Mouse (Mus musculus) neural tube, embryonic 14.5 days (tissue): ENCODE measurements around the gene Bmp8b. TPM values are rescaled to one million over a fixed set of nuclear protein-coding genes. Genes with fewer than 3 reads are reported as not detected.

Experiments used
- ATAC-seq: fragments of 200-750 bp; cut with Nextera tagmentation; 2 replicates; pipeline ENCODE4 v1.8.0; 2017; ENCODE audit warnings: low read depth, mild to moderate bottlenecking, moderate TSS enrichment, moderate library complexity
- H3K27ac ChIP-seq: fragments of 300-500 bp; sonication (generic); 2 replicates; pipeline ENCODE4 v1.5.1; 2014; ENCODE audit warnings: low read depth, mild to moderate bottlenecking, control low read depth, low read length, moderate library complexity, mixed read lengths
- H3K27me3 ChIP-seq: fragments of 300-500 bp; sonication (generic); 2 replicates; pipeline ENCODE4 v1.6.1; 2014; ENCODE audit warnings: low read length; ENCODE audit not compliant: control insufficient read depth, insufficient read depth
- H3K36me3 ChIP-seq: fragments of 300-500 bp; sonication (generic); 2 replicates; pipeline ENCODE4 v1.6.1; 2014; ENCODE audit warnings: low read length, mixed read lengths; ENCODE audit not compliant: control insufficient read depth, insufficient read depth
- H3K4me1 ChIP-seq: fragments of 300-500 bp; sonication (generic); 2 replicates; pipeline ENCODE4 v1.6.1; 2014; ENCODE audit warnings: low read length; ENCODE audit not compliant: control insufficient read depth, insufficient read depth
- H3K4me2 ChIP-seq: fragments of 300-500 bp; sonication (generic); 2 replicates; pipeline ENCODE4 v1.6.1; 2014; ENCODE audit warnings: mild to moderate bottlenecking, low read depth, low read length, control low read depth
- H3K4me3 ChIP-seq: fragments of 300-500 bp; sonication (generic); 2 replicates; pipeline ENCODE4 v1.5.1; 2014; ENCODE audit warnings: low read depth, low read length, control low read depth, mixed read lengths
- H3K9ac ChIP-seq: fragments of 300-500 bp; sonication (generic); replicated peaks from 2 replicates; pipeline ENCODE4 v1.6.1; 2014; ENCODE audit warnings: low read depth, mild to moderate bottlenecking, control low read depth, low read length, mixed read lengths
- H3K9me3 ChIP-seq: fragments of 300-500 bp; sonication (generic); 2 replicates; pipeline ENCODE4 v1.6.1; 2016; ENCODE audit warnings: low read length; ENCODE audit not compliant: control insufficient read depth
- WGBS: fragments of 180-500 bp; shearing (Covaris S2); extraction: QIAGEN DNeasy Blood & Tissue Kit; methylation state at CpG from one replicate; pipeline ENCODE4 v1.1.7; 2014; 5-methylcytosine and 5-hydroxymethylcytosine counted together
- polyA plus RNA-seq: library from polyadenylated mRNA; unstranded; fragments of >200 nt; fragmentation: Nextera tagmentation; extraction: Ambion mirVana; gene quantifications from 2 replicates; pipeline ENCODE4 v1.2.1, GENCODE M21; 2014

Bmp8b gene
- 0.25 and 0.48 TPM in 2 replicates for polyA plus RNA-seq

DNA sequence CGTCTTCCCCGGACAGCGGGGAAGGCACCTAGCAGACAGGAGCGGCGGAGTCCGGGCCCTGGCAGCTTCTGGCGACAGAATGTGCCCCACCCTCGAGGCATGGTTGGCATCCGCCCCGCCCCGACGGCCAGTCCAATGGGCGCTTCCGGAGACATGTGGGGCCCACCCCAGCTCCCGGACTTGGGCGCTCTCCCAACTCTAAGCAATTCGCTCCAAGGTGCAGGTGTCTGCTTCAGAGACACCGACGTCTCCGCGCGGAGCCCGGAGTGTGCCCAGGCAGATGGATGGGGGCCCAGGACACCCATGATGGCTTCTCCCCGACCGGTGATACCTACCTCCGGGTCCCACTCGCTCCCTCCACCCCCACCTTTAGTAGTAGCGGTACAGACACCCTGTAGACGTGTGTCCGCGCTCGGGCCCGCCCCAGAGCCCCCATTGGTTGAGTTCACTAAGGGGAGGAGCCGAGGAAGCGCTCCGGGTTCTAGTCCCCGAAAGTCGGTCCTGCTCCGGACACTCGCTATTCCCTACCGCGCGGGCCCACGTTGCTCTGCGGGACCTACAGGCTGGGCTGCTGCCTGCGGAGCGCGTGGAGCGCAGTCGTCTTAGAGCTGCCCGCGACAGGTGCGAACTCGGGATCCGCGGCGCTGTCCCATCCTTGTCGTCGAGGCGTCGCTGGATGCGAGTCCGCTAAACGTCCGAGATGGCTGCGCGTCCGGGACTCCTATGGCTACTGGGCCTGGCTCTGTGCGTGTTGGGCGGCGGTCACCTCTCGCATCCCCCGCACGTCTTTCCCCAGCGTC is at the start of gene Bmp8b:
Gene Bmp8b, plus strand, starts transcription at position 515 of the 800 bp plus-strand sequence.
- Histone ChIP-seq H3K9me3 (no peaks in the 10 kb centered on the region), H3K27me3 (peaks cover 24% of the 10 kb centered on the region), H3K4me3 (peak within 1 kb of the TSS; percentile 20; the same call in 1 of the 2 replicates), H3K4me2 (peak within 1 kb of the TSS; percentile 38), H3K9ac (no peak within 1 kb of the TSS), H3K4me1 (peaks cover 5% of the 10 kb centered on the region; the same call in 1 of the 2 replicates), H3K36me3 (no peaks in the 10 kb centered on the region), H3K27ac (no peak within 1 kb of the TSS)
- peak; percentile 42; the same call in 1 of the 2 replicates for ATAC-seq
- WGBS: 7% methylated on average over 75 of the region's 75 CpGs

GRCm38 (mm10) chr4:123056560-123057109 is 48.3 kb upstream of the Bmp8b start:
- H3K9ac ChIP-seq: no peak overlapping the region
- H3K36me3 ChIP-seq: peaks cover 20% of the 10 kb centered on the region
- no peak overlapping the region for H3K27ac ChIP-seq
- no peak overlapping the region for H3K4me2 ChIP-seq
- WGBS: 89% methylated on average over 3 of the region's 3 CpGs
- no peaks in the 10 kb centered on the region for H3K9me3 ChIP-seq
- ATAC-seq: no peak
- no peak overlapping the region for H3K4me3 ChIP-seq
- H3K27me3 ChIP-seq: no peaks in the 10 kb centered on the region
- 0 out of 2 replicates have a peak, but pooled peaks cover 2% of the 10 kb centered on the region for H3K4me1 ChIP-seq

GRCm38 (mm10) chr4:123057957-123058356 is 47.0 kb upstream of the Bmp8b start:
- no peak overlapping the region for H3K4me2 ChIP-seq
- H3K36me3 ChIP-seq: peaks cover 20% of the 10 kb centered on the region
- no peak overlapping the region for H3K9ac ChIP-seq
- H3K27ac ChIP-seq: no peak overlapping the region
- WGBS: 81% methylated on average over 1 of the region's 1 CpGs
- no peaks in the 10 kb centered on the region for H3K9me3 ChIP-seq
- no peak for ATAC-seq
- H3K27me3 ChIP-seq: no peaks in the 10 kb centered on the region
- H3K4me1 ChIP-seq: 0 out of 2 replicates have a peak, but pooled peaks cover 2% of the 10 kb centered on the region
- H3K4me3 ChIP-seq: no peak overlapping the region

DNA sequence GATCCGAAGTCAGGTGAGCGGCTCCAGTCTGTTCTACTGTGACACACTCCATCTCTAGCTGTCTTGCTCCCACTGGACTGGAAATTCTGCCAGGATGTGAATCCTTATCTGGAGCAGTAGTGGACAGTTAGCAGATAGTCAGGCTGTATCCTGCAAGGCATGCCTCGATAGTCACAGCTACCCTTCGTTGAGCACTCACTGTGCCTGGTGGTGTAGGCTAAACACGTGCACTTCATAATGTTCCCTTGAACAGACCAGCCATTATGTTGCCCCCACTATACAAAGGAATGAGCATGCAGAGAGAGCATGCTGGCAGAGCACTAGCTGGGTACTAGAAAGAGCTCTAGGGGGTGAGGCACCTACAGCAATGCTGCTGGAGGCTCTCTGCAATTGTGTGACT is 43.2 kb upstream of the Bmp8b start:
- ATAC-seq: no peak; the same call in 1 of the 2 replicates
- WGBS: 55% methylated on average over 5 of the region's 5 CpGs
- no peaks in the 10 kb centered on the region for H3K9me3 ChIP-seq

GRCm38 (mm10) chr4:123068646-123069045 is 36.3 kb upstream of the Bmp8b start:
- 85% methylated on average over 6 of the region's 6 CpGs for WGBS
- no peak overlapping the region for H3K4me3 ChIP-seq
- no peak for ATAC-seq

More for the DNA sequence above, 43.2 kb upstream of the Bmp8b start:
- H3K36me3 ChIP-seq: peaks cover 3% of the 10 kb centered on the region; the same call in 1 of the 2 replicates
- no peaks in the 10 kb centered on the region for H3K27me3 ChIP-seq
- H3K4me2 ChIP-seq: no peak overlapping the region
- no peak overlapping the region for H3K9ac ChIP-seq
- H3K27ac ChIP-seq: no peak overlapping the region
- no peak overlapping the region for H3K4me3 ChIP-seq
- H3K4me1 ChIP-seq: 0 out of 2 replicates have a peak, but pooled peaks cover 2% of the 10 kb centered on the region

DNA sequence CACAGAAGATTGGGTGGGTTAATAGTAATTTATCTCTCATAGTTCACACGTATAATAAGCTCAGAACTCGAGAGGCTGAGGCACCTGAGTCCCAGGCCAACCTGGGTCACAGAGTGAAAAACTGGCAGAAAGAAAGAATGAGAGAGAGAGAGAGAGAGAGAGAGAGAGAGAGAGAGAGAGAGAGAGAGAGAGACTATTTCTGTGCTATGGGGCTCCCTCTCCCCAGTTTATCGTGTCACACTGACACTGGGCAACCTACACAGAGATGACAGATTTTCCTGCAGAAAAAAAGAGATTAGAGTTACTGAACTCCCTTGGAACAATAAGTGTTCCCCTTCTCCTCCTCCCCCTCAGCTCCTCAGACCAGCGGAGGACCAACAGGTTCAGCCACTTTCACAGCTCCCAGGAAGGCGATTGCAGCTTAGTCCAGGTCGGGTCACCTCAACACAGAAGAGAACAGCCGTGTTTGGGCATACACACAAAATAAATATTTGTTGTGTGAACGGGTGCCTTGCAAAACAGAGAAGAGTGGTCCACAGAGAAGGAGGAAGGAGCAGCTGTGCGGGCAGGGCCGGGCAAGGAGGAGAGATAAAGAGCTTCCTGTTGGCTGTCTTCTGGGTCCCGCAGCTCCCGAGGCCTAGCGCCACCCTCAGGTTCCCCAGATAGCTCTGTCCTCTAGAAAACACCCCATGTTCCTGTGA is 33.5 kb upstream of the Bmp8b start:
- 15% methylated on average over 13 of the region's 13 CpGs for WGBS
- no peaks in the 10 kb centered on the region for H3K4me1 ChIP-seq
- no peak overlapping the region for H3K9ac ChIP-seq
- no peak overlapping the region for H3K27ac ChIP-seq
- no peak for ATAC-seq
- no peak overlapping the region for H3K4me3 ChIP-seq
- H3K27me3 ChIP-seq: no peaks in the 10 kb centered on the region
- no peak overlapping the region for H3K4me2 ChIP-seq
- no peaks in the 10 kb centered on the region for H3K9me3 ChIP-seq
- H3K36me3 ChIP-seq: no peaks in the 10 kb centered on the region

More at GRCm38 (mm10) chr4:123068646-123069045, 36.3 kb upstream of the Bmp8b start:
- Histone ChIP-seq H3K9ac (no peak overlapping the region), H3K4me2 (no peak overlapping the region), H3K36me3 (no peaks in the 10 kb centered on the region), H3K9me3 (no peaks in the 10 kb centered on the region), H3K27ac (no peak overlapping the region), H3K4me1 (no peaks in the 10 kb centered on the region), H3K27me3 (no peaks in the 10 kb centered on the region)

DNA sequence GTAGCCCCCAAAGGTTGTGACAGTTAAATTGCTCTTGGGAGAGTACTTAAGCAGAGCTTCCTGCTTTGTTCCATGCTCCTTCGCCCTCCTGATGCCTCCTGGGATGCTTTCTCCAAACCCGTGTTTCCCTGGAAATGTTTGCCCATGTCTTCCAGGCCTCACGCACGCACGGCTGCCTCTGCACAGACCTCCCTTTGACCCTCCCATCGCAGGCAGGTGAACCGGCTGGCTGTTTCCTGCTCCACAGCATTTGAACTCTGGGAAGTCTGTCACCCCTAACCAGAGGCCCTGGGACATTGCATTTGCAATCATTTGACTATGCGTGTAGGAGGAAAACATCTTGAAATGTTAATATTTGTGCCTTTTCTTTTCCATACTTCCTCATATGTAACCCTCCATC is 28.0 kb upstream of the Bmp8b start:
- H3K27ac ChIP-seq: no peak overlapping the region
- no peaks in the 10 kb centered on the region for H3K27me3 ChIP-seq
- WGBS: 64% methylated on average over 8 of the region's 8 CpGs
- H3K36me3 ChIP-seq: no peaks in the 10 kb centered on the region
- H3K9me3 ChIP-seq: no peaks in the 10 kb centered on the region
- H3K9ac ChIP-seq: no peak overlapping the region
- no peak overlapping the region for H3K4me3 ChIP-seq
- H3K4me2 ChIP-seq: no peak overlapping the region
- no peaks in the 10 kb centered on the region for H3K4me1 ChIP-seq
- ATAC-seq: no peak

- WGBS: 88% methylated on average over 4 of the region's 4 CpGs
- H3K36me3 ChIP-seq: no peaks in the 10 kb centered on the region
- no peak overlapping the region for H3K4me2 ChIP-seq
- H3K9me3 ChIP-seq: no peaks in the 10 kb centered on the region
- no peak overlapping the region for H3K9ac ChIP-seq
- no peaks in the 10 kb centered on the region for H3K27me3 ChIP-seq
- no peak overlapping the region for H3K27ac ChIP-seq
- no peak for ATAC-seq
- no peaks in the 10 kb centered on the region for H3K4me1 ChIP-seq
- H3K4me3 ChIP-seq: no peak overlapping the region
Observed at GRCm38 (mm10) chr4:123078231-123078630, 26.7 kb upstream of the Bmp8b start.
